Mouse (Mus musculus): ENCODE data around the gene Epc2. TPM values are rescaled to one million over a fixed set of nuclear protein-coding genes. Genes with fewer than 3 reads are reported as not detected.
A peak's percentile ranks its signal among the peaks of the same experiment; 100 is the strongest.

The Epc2 gene
- polyA plus RNA-seq, 1 experiment from 2014 or later, result 5.9 TPM

DNA sequence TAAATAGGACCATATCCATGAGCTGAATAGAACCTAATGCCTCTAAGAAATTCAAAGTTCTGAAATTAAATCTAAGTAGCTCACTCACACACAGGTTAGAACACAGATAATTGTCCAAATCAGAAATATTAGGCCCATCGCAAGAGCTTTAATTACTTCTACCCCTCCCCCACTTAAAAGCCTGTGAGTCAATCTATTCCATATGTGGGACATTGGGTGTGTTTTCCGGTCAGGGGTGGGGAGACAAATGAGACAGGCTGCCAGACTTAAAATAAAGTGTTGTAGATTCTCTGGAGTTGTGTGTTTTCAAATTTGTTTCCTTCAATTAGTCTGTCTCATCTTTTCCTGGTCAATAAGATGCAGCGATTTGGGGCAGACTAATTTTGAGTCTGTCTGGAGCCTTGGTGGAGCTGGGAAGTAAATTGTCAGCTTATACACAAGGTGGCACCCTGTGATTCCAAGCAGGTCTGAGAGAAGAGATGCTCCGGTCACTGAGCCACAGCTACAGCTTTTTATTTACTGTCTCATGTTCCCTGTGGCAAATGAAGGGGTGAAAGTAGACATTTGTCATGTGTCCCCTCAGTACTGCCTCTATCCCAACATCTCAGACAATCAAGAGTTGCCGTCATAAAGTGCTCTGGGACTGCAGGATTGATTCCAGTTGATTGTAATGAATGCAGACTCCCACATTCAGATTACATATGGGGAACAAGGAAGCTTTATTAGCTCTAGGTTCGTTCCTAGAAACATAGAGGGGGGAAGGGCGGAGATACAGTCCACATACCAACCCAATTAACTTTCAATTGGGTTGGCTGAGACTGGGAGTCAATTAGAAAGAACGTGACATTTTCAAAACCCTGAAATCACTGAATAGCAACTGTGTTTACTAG, 3.5 kb upstream of the Epc2 start:
- Histone ChIP-seq H3K36me3 (no peaks in the 10 kb centered on the region), H3K9me3 (no peaks in the 10 kb centered on the region), H3K4me3 (replicated peaks) (no peak overlapping the region), H3K27me3 (replicated peaks) (no peaks in the 10 kb centered on the region), H3K9ac (no peak overlapping the region), H3K4me1 (replicated peaks) (no peaks in the 10 kb centered on the region), H3K27ac (no peak overlapping the region), H3K4me2 (replicated peaks) (no peak overlapping the region)
- ATAC-seq, result no peak
- WGBS, result 58% methylated on average over 8 of the region's 8 CpGs

GRCm38 (mm10) chr2:49450467-49450866, 819 bp upstream of the Epc2 start:
- H3K9me3 ChIP-seq, result no peaks in the 10 kb centered on the region

GRCm38 (mm10) chr2:49451637-49452211, 438 bp downstream of the Epc2 start:
- peak overlapping the region; percentile 79; the same call in 1 of the 2 replicates for H3K4me2 ChIP-seq (replicated peaks)
- WGBS, result under 1% methylated on average over 47 of the region's 64 CpGs
- no peaks in the 10 kb centered on the region for H3K36me3 ChIP-seq
- H3K9ac ChIP-seq, result peak overlapping the region; percentile 94
- H3K27ac ChIP-seq, result peak overlapping the region; percentile 99
- no peaks in the 10 kb centered on the region for H3K9me3 ChIP-seq
- no peaks in the 10 kb centered on the region for H3K27me3 ChIP-seq (replicated peaks)
- ATAC-seq, result peak; percentile 91
- no peaks in the 10 kb centered on the region; the same call in 1 of the 2 replicates for H3K4me1 ChIP-seq (replicated peaks)
- H3K4me3 ChIP-seq (replicated peaks), result peak overlapping the region; percentile 85

More at GRCm38 (mm10) chr2:49450467-49450866, 819 bp upstream of the Epc2 start:
- H3K4me1 ChIP-seq (replicated peaks), result no peaks in the 10 kb centered on the region; the same call in 1 of the 2 replicates
- no peaks in the 10 kb centered on the region for H3K36me3 ChIP-seq
- H3K4me3 ChIP-seq (replicated peaks), result peak overlapping the region; percentile 85
- no peak for ATAC-seq
- H3K9ac ChIP-seq, result 0 out of 2 replicates have a peak overlapping the region, but pooled peaks have one; percentile 94
- no peaks in the 10 kb centered on the region for H3K27me3 ChIP-seq (replicated peaks)
- H3K4me2 ChIP-seq (replicated peaks), result peak overlapping the region; percentile 82
- 18% methylated on average over 4 of the region's 4 CpGs for WGBS
- no peak overlapping the region for H3K27ac ChIP-seq

- Histone ChIP-seq H3K9me3 (no peaks in the 10 kb centered on the region), H3K36me3 (no peaks in the 10 kb centered on the region), H3K9ac (peak overlapping the region; percentile 94), H3K27me3 (replicated peaks) (no peaks in the 10 kb centered on the region), H3K4me3 (replicated peaks) (peak overlapping the region; percentile 85), H3K4me2 (replicated peaks) (peak overlapping the region; percentile 79), H3K27ac (peak overlapping the region; percentile 99), H3K4me1 (replicated peaks) (no peaks in the 10 kb centered on the region; the same call in 1 of the 2 replicates)
- under 1% methylated on average over 37 of the region's 37 CpGs for WGBS
- peak; percentile 61 for ATAC-seq
Observed at GRCm38 (mm10) chr2:49452451-49453081, 1.3 kb downstream of the Epc2 start.

GRCm38 (mm10) chr2:49457797-49458196, 6.5 kb downstream of the Epc2 start:
- Histone ChIP-seq H3K9me3 (no peaks in the 10 kb centered on the region), H3K4me2 (replicated peaks) (no peak overlapping the region), H3K27me3 (replicated peaks) (no peaks in the 10 kb centered on the region), H3K36me3 (no peaks in the 10 kb centered on the region), H3K4me3 (replicated peaks) (no peak overlapping the region), H3K27ac (no peak overlapping the region), H3K9ac (no peak overlapping the region), H3K4me1 (replicated peaks) (no peaks in the 10 kb centered on the region; the same call in 1 of the 2 replicates)
- no peak for ATAC-seq
- 84% methylated on average over 2 of the region's 2 CpGs for WGBS

- Histone ChIP-seq H3K4me2 (replicated peaks) (no peak overlapping the region), H3K9me3 (no peaks in the 10 kb centered on the region), H3K36me3 (no peaks in the 10 kb centered on the region), H3K27ac (no peak overlapping the region), H3K4me3 (replicated peaks) (no peak overlapping the region), H3K27me3 (replicated peaks) (no peaks in the 10 kb centered on the region), H3K9ac (no peak overlapping the region), H3K4me1 (replicated peaks) (no peaks in the 10 kb centered on the region)
- 69% methylated on average over 3 of the region's 3 CpGs for WGBS
- no peak for ATAC-seq
Observed at GRCm38 (mm10) chr2:49465672-49466222, 14.5 kb downstream of the Epc2 start.

DNA sequence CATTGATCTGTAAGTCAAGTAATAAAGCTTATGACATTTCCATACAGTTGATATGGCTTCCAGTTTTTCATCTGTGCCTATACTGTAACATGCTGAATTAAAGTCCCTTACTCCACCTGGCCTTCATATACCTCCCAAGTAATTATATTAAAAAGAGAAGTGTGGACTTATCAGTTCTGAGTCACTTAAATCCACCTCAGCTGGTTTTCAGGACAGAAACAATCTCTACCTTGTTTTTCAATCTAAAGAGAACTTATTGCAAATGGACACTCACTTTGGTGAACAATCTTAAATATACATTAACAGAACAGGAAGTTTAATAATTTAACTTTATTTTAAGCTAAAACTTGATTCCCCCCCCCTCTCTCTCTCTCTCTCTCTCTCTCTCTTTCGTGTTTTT, 15.8 kb downstream of the Epc2 start:
- Histone ChIP-seq H3K27me3 (replicated peaks) (no peaks in the 10 kb centered on the region), H3K9me3 (no peaks in the 10 kb centered on the region), H3K27ac (no peak overlapping the region), H3K9ac (no peak overlapping the region), H3K4me2 (replicated peaks) (no peak overlapping the region), H3K36me3 (no peaks in the 10 kb centered on the region), H3K4me1 (replicated peaks) (0 out of 2 replicates have a peak, but pooled peaks cover 2% of the 10 kb centered on the region), H3K4me3 (replicated peaks) (no peak overlapping the region)
- 80% methylated on average over 1 of the region's 1 CpGs for WGBS
- ATAC-seq, result no peak

DNA sequence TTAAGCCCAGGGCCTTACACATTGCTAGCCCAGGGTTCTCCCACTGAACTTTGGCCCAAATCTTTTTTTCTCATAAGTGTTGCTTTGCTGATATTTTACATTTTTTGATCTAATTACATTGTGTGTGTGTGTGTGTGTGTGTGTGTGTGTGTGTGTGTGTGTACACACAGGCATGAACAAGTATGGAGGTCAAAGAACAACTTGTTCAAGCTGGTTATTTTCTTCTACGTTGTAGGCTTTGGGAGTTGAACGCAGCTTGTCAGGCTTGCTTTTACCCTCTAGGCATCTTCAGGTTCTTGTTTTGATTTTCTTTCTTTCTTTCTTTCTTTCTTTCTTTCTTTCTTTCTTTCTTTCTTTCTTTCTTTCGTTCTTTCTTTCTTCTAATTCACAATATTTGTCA, 19.9 kb downstream of the Epc2 start:
- Histone ChIP-seq H3K36me3 (no peaks in the 10 kb centered on the region), H3K4me3 (replicated peaks) (no peak overlapping the region), H3K27me3 (replicated peaks) (no peaks in the 10 kb centered on the region), H3K27ac (no peak overlapping the region), H3K4me2 (replicated peaks) (no peak overlapping the region), H3K4me1 (replicated peaks) (0 out of 2 replicates have a peak, but pooled peaks cover 2% of the 10 kb centered on the region), H3K9me3 (no peaks in the 10 kb centered on the region), H3K9ac (no peak overlapping the region)
- no peak for ATAC-seq
- 86% methylated on average over 3 of the region's 3 CpGs for WGBS

DNA sequence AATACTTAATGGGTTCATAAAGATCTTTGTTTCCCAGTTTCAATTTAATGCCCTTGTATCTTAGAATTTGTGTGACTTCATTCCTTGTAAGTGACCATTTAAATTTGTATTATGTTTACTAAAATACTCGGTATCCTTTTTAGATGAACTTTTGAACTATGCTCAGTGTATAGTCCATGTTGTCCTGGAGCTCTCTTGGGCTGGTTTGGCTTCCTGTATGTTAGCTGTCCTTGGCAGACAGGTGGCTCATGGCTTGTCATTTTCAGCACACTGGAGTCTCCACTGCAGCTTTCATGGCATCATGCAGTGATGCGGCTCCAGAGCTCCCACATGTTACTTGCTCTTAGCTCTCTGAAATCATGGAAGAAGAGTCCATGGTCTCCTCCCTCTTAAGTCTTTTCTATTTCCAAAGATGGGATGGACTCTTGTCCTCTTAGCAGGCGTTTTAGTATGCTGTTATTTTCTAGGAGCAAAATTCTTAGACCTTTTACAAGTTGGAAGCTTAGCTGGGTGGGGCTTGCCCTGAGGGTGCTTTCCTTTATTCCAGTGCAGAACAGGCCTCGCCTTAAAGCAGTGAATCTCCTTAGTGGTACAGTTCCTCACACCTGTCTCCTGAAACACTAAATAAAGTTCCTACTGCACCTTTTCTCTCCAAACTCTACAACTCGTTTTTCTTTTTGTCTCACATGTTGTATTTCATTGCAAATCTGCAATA, 20.5 kb downstream of the Epc2 start:
- 66% methylated on average over 5 of the region's 5 CpGs for WGBS
- Histone ChIP-seq H3K27ac (no peak overlapping the region), H3K27me3 (replicated peaks) (no peaks in the 10 kb centered on the region), H3K9me3 (no peaks in the 10 kb centered on the region), H3K4me3 (replicated peaks) (no peak overlapping the region), H3K4me2 (replicated peaks) (no peak overlapping the region), H3K4me1 (replicated peaks) (0 out of 2 replicates have a peak, but pooled peaks cover 2% of the 10 kb centered on the region), H3K36me3 (no peaks in the 10 kb centered on the region), H3K9ac (no peak overlapping the region)
- ATAC-seq, result no peak

GRCm38 (mm10) chr2:49472443-49472842, 21.2 kb downstream of the Epc2 start:
- Histone ChIP-seq H3K4me1 (replicated peaks) (0 out of 2 replicates have a peak, but pooled peaks cover 2% of the 10 kb centered on the region), H3K36me3 (no peaks in the 10 kb centered on the region), H3K27ac (no peak overlapping the region), H3K9ac (no peak overlapping the region), H3K9me3 (no peaks in the 10 kb centered on the region), H3K27me3 (replicated peaks) (no peaks in the 10 kb centered on the region), H3K4me2 (replicated peaks) (no peak overlapping the region), H3K4me3 (replicated peaks) (no peak overlapping the region)
- 77% methylated on average over 6 of the region's 6 CpGs for WGBS
- ATAC-seq, result no peak

DNA sequence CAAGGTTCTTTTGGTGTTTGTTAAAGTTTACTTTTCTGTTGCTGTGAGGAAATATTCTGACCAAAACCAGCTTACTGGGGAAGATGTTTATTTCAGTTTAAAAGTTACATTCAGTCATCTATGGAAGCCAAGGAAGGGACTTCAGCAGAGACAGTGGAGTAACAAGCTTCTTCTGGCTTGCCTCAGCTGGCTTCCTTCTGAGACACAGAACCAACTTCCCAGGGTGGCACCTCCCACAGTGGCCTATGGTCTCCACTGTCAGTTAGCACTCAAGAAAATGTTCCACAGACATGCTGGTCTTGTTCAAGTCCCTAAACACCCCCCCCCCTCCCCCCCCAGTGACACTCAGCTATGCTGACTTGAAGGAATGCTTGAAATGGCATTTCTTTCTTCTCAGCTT, 30.9 kb downstream of the Epc2 start:
- Histone ChIP-seq H3K36me3 (no peaks in the 10 kb centered on the region), H3K27me3 (replicated peaks) (no peaks in the 10 kb centered on the region), H3K4me2 (replicated peaks) (no peak overlapping the region), H3K9me3 (no peaks in the 10 kb centered on the region), H3K27ac (no peak overlapping the region), H3K4me1 (replicated peaks) (no peaks in the 10 kb centered on the region), H3K4me3 (replicated peaks) (no peak overlapping the region), H3K9ac (no peak overlapping the region)
- no peak for ATAC-seq
